Mouse (Mus musculus): Measurements from ENCODE around the gene Tesc.

GRCm38 (mm10) chr5:118067984-118068494 lies 40.5 kb downstream of the Tesc start:
- TF ChIP-seq EP300 (IDR thresholded peaks at IDR 0.05; ENCODE audit: low read length): no peak
- no peak for TF ChIP-seq MAX (IDR thresholded peaks at IDR 0.05; ENCODE audit: low read length)
- no peak for TF ChIP-seq RCOR1 (conservative IDR thresholded peaks at IDR 0.05; ENCODE audit: low read depth, low read length)
- no peak for TF ChIP-seq CTCF (conservative IDR thresholded peaks at IDR 0.05 in 1 of 2, IDR thresholded peaks at IDR 0.05 in 1 of 2; ENCODE audit: low read depth in 2 of 2, low read length in 2 of 2)
- no peak for TF ChIP-seq USF2 (conservative IDR thresholded peaks at IDR 0.05; ENCODE audit: low read depth, low read length)
- TF ChIP-seq UBTF (IDR thresholded peaks at IDR 0.05; ENCODE audit: low read depth, low read length): no peak
- TF ChIP-seq ZNF384 (IDR thresholded peaks at IDR 0.05; ENCODE audit: low read depth, low read length): no peak
- no peak for TF ChIP-seq E2F4 (IDR thresholded peaks at IDR 0.05; ENCODE audit: insufficient replicate concordance, low read depth, low read length)
- TF ChIP-seq IRF4 (IDR thresholded peaks at IDR 0.05; ENCODE audit: low read depth, low read length): no peak
- no peak for TF ChIP-seq POLR2AphosphoS2 (IDR thresholded peaks at IDR 0.05; ENCODE audit: low read depth, low read length)

Data from CH12.LX (cell line).